Mouse (Mus musculus): ENCODE results near the gene Gm49450.

Gene Gm49450

DNA sequence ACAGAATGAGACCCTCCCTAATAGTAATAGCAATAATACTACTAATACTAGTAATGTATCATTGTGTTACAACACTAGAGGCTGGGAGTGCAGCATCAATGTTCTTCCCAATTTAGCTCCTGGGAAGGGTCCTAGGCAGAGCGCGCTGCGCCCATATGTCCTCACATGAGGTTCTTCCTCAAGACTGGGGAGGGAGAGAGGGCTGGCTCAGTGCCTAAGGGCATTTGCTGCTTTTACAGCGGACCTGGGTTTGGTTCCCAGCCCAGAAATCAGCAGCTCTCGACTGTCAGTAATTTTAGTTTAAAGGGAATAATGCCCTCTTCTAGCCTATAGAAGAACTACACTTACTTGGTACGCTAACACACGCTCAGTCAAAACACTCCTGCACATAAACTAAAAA lies 65.8 kb downstream of the Gm49450 start:
- DNase-seq, result no peak

DNA sequence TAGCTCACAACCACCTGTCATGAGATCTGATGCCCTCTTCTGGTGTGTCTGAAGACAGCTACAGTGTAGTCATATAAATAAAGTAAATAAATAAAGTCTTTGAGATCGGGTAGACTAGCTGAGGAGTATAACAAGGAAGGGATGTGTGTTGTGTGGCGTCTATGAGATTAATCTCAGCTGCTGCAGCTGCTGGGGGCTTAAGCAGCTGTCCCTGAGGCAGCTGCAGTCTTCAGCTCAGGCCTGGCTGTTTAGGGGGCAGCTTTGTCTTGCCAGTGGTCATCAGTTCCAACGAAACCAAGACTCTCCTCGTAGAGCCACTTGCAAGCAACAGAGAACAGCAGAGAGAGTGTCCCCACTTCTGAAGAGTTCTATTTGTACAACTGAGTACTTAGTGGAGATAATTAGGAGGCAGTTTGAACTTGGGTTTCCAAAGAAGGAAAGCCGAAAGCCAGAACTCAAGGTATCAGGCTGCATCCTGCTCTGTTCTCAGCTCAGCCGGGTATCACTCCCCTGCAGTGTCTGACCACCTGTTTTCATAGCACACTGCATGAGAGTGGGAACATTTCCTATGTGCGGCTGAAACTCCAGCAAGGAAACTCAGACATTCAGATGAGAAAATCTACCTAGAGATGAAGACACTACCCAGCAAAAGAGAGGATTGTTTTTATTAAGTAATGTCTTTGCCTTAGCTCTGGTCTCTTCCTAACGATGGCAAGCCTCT lies 66.5 kb downstream of the Gm49450 start:
- no peak for DNase-seq

DNA sequence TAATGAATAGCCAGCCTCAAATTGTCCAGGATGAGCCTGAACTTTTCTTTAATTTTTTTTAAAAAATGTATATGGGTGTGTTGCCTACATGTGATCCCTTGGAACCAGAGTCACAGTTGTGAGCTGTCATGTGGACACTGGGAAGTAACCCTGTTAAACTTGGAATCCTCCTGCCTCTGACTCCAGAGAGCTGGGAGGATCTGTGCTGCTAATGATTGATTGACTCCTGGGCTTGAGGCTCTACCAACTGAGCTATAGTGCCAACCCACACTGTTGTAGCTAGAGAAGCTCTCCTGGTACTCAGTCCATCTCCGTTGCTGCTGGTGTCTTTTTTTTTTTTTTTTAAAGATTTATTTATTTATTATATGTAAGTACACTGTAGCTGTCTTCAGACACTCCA lies 69.2 kb downstream of the Gm49450 start:
- DNase-seq, result no peak

DNA sequence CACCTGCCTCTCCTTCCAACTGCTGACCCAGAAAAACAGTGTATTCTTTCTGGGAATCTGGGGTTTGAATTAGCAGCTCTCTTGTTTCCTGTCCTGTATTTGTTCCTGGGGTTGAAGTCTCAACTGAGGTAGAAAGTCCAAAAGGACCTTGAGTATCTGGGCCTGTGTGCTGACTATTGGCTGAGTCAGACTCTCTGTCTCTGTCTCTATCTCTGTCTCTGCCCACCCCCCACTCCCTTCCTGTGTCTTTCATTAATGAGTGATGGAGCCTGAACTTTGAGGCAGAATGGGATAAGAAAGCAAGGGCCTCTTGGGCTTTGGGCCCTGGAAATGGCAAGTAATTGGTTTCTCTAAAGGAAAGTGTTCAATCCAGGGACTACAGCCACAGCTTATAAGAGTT lies 69.7 kb downstream of the Gm49450 start:
- no peak for DNase-seq

All from lung, postnatal 4 days (tissue).